Mouse (Mus musculus) hindbrain, postnatal 0 days (tissue): ENCODE measurements at regions not wholly inside any gene's neighbourhood (a gene's known extent, or its start where the extent isn't known, plus 50 kb on each side); places are given as distances from the start of the nearest gene placed in this dataset.

Experiments
- ATAC-seq: fragments of 200-750 bp; cut with Nextera tagmentation; 2 replicates; pipeline ENCODE4 v1.8.0; 2017; ENCODE audit warnings: mild to moderate bottlenecking, moderate TSS enrichment, moderate library complexity
- DNase-seq: peaks from one replicate; pipeline ENCODE4 v3.0.0-alpha.2; 2015; ENCODE audit warnings: low spot score
- H3K27ac ChIP-seq: fragments of 300-500 bp; sonication (generic); 2 replicates; pipeline ENCODE4 v1.5.1; 2014; ENCODE audit warnings: mild to moderate bottlenecking
- H3K27me3 ChIP-seq: fragments of 300-500 bp; sonication (generic); 2 replicates; pipeline ENCODE4 v1.6.1; 2014; ENCODE audit warnings: low read length, mixed read lengths; ENCODE audit not compliant: insufficient read depth
- H3K36me3 ChIP-seq: fragments of 300-500 bp; sonication (generic); 2 replicates; pipeline ENCODE4 v1.6.1; 2014; ENCODE audit warnings: low read length, mixed read lengths; ENCODE audit not compliant: insufficient read depth
- H3K4me1 ChIP-seq: fragments of 300-500 bp; sonication (generic); 2 replicates; pipeline ENCODE4 v1.6.1; 2014; ENCODE audit warnings: antibody characterized with exemption, low read length, mixed read lengths; ENCODE audit not compliant: insufficient read depth
- H3K4me2 ChIP-seq: fragments of 300-500 bp; sonication (generic); 2 replicates; pipeline ENCODE4 v1.6.1; 2014; ENCODE audit warnings: low read depth, mild to moderate bottlenecking, low read length, moderate library complexity, mixed read lengths
- H3K4me3 ChIP-seq: fragments of 300-500 bp; sonication (generic); 2 replicates; pipeline ENCODE4 v1.5.1; 2014; ENCODE audit warnings: low read length
- H3K9ac ChIP-seq: fragments of 300-500 bp; sonication (generic); replicated peaks from 2 replicates; pipeline ENCODE4 v1.6.1; 2014; ENCODE audit warnings: mild to moderate bottlenecking, low read length, moderate library complexity, mixed read lengths
- H3K9me3 ChIP-seq: fragments of 300-500 bp; sonication (generic); 2 replicates; pipeline ENCODE4 v1.6.1; 2016; ENCODE audit warnings: low read length, mixed read lengths
- CTCF ChIP-seq: IDR thresholded peaks from 2 replicates; pipeline ENCODE4 v1.5.1; 2016; ENCODE audit warnings: antibody characterized with exemption, control low read depth, low read depth
- WGBS: fragments of 180-500 bp; shearing (Covaris S2); extraction: QIAGEN DNeasy Blood & Tissue Kit; methylation state at CpG from one replicate; pipeline ENCODE4 v1.1.7; 2014; 5-methylcytosine and 5-hydroxymethylcytosine counted together

DNA sequence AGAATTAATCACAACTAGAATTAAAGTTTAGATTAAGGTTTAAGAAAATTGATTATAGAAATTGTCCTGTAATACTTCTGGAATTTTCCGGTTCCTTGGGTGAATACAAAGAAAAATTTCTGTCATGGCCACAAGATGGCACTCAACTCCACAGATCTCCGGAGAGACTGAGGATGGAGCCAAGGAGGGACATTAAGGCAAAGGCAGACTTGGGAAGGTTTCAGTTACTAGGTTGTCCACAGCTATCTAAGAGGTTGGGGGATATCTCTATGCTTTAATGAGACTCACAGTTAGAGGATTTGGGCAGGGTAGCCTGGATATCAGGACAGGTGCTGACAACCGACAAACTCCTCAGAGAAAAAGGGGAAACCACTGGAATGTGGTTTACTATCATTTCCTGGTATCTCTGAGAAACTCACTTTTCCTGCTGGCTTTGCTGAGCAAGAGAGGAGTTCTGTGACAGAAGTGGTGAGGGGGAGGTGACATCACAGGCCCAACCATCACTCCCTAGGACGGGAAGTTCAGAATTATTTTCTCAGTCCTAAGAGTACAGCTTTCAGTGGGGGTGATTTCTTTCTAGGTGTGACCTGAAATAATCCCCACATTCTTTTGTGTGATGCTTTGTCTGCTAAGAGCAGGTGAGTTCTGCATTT lies 56.0 kb upstream of the 2210010C04Rik start:
- Histone ChIP-seq H3K27me3 (no peaks in the 10 kb centered on the region), H3K36me3 (no peaks in the 10 kb centered on the region), H3K4me2 (no peak overlapping the region), H3K9ac (no peak overlapping the region), H3K27ac (no peak overlapping the region), H3K4me3 (no peak overlapping the region), H3K9me3 (no peaks in the 10 kb centered on the region), H3K4me1 (no peaks in the 10 kb centered on the region)
- DNase-seq (peak; percentile 64), ATAC-seq (peak; percentile 45; the same call in 1 of the 2 replicates)
- WGBS: 48% methylated on average over 4 of the region's 4 CpGs
- peak; percentile 60 for TF ChIP-seq CTCF
